Mouse (Mus musculus): ENCODE measurements at regions not wholly inside any gene's neighbourhood (a gene's known extent, or its start where the extent isn't known, plus 50 kb on each side); places are given as distances from the start of the nearest gene placed in this dataset.

DNA sequence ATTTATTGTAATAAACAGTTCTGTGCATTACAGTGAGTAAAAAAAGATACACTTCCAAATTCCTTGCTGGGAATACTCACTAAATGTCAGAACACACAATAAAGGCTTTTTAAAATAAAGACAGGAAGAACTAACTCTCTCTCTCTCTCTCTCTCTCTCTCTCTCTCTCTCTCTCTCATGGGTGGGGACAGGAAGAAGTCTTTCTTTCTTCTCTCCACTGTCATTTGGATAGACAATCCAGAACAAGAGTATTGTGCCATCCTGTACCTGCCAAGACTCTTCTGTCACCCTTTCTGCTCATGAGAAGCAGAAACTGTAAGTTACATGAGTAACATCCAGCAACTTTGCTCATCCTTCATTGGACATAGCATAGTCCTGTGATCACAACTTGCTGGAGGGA lies 154.4 kb downstream of the Nrip1 start:
- H3K36me3 ChIP-seq (ENCODE audit: control insufficient read depth, insufficient read depth, low read length): no peaks in the 10 kb centered on the region
- DNase-seq (ENCODE audit: low spot score): no peak
- no peak for TF ChIP-seq POLR2A (IDR thresholded peaks at IDR 0.05; ENCODE audit: borderline replicate concordance, extremely low read depth, insufficient read depth, insufficient read length)
- H3K4me3 ChIP-seq (replicated peaks; ENCODE audit: low read length): no peak overlapping the region
- no peak overlapping the region for H3K27ac ChIP-seq (replicated peaks; ENCODE audit: low read depth, low read length)
- H3K9ac ChIP-seq (ENCODE audit: low read depth, low read length, severe bottlenecking): no peak overlapping the region
- no peaks in the 10 kb centered on the region for H3K27me3 ChIP-seq (ENCODE audit: control insufficient read depth, insufficient read depth, low read length)
- H3K4me1 ChIP-seq (ENCODE audit: control insufficient read depth, insufficient read depth, low read length): no peaks in the 10 kb centered on the region
- no peaks in the 10 kb centered on the region for H3K9me3 ChIP-seq (ENCODE audit: control insufficient read depth, low read length)
- no peak overlapping the region for H3K4me2 ChIP-seq (replicated peaks; ENCODE audit: low read depth, low read length, severe bottlenecking)
- no peak for ATAC-seq (ENCODE audit: low FRiP score, low read depth)

DNA sequence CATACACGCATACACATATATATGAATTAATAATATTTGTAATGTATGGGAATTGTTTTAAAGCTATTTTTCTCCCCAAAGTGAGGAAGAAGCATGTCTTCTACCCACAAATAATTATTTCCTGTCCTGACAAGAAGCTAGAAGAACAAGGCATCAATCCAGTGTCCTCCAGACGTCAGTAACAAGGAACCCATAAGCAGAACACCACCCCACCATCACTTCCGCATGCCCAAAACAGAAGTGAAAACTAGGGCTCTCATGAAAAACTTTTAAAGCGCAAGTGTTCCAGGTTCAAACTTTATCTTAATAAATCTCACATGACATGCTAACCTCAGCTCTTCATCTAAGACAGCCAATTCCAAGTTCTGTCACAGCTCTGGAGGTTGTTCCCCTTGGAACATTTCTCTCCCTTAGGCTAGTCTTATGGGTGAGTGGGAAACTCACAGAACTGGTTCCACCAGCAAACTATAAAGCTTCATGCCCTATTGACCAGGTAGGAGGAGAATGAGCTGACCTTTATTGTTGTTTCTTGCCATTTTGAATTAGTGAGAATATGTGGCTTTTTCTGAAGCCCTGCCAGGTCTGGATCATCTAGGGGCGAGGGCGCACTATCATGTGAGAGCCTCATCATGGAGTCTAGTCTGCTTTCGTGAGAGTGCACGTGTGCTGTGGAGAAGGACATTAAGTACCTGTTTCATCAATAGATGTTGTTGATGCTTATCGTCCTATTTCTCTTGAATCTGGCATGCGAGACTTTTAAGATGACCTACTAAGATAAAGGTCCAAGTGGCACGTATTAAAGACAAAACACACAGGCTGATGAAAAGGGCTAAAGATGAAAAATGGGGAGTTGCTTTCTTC lies 155.1 kb downstream of the Nrip1 start:
- WGBS: 88% methylated on average over 11 of the region's 11 CpGs
- TF ChIP-seq POLR2A (IDR thresholded peaks at IDR 0.05; ENCODE audit: borderline replicate concordance, extremely low read depth, insufficient read depth, insufficient read length): no peak
- Histone ChIP-seq H3K4me1 (ENCODE audit: control insufficient read depth, insufficient read depth, low read length) (no peaks in the 10 kb centered on the region), H3K9me3 (ENCODE audit: control insufficient read depth, low read length) (no peaks in the 10 kb centered on the region), H3K36me3 (ENCODE audit: control insufficient read depth, insufficient read depth, low read length) (no peaks in the 10 kb centered on the region), H3K27ac (replicated peaks; ENCODE audit: low read depth, low read length) (no peak overlapping the region), H3K4me2 (replicated peaks; ENCODE audit: low read depth, low read length, severe bottlenecking) (no peak overlapping the region), H3K27me3 (ENCODE audit: control insufficient read depth, insufficient read depth, low read length) (no peaks in the 10 kb centered on the region), H3K4me3 (replicated peaks; ENCODE audit: low read length) (no peak overlapping the region), H3K9ac (ENCODE audit: low read depth, low read length, severe bottlenecking) (no peak overlapping the region)
- DNase-seq (ENCODE audit: low spot score) (no peak), ATAC-seq (ENCODE audit: low FRiP score, low read depth) (no peak)

DNA sequence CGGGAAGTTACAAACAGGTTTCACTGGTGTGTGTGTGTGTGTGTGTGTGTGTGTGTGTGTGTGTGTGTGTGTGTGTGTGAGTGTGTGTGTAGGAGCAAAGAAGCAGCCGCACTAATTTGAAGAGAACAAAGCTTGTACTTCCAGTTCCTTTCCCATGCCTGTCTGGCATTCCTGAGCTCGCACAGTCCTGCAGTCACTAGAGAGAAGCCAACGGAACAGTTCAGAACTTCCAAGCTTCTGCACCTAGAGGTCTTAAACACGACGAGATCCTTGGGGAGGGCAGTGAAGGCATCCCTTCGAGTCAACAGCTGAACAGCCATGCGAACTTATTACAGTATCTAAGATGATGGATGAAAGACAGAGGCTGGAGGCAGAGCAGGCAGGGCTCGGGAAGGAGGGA lies 157.4 kb downstream of the Nrip1 start:
- H3K4me2 ChIP-seq (replicated peaks; ENCODE audit: low read depth, low read length, severe bottlenecking): no peak overlapping the region

DNA sequence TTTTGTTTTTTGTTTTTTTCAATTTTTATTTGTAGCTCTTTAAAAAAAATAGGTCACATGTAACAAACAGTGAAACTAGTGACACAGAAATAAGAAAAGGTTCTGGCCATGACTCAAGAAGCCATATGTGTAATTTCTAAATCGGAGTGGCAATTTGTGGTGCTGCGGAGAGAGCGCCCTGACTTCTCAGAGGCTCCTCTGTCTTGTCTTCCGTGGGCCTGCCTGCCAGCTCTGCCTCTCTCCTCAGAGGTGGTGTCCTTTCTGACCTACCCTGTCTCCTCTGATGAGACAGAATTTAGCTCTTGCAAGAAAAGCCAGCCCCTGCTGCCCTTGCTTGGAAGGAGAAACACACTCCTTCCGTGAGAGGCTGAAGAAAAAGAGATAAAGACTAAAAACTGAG lies 158.1 kb downstream of the Nrip1 start:
- no peaks in the 10 kb centered on the region for H3K9me3 ChIP-seq (ENCODE audit: control insufficient read depth, low read length)
- H3K36me3 ChIP-seq (ENCODE audit: control insufficient read depth, insufficient read depth, low read length): no peaks in the 10 kb centered on the region
- 71% methylated on average over 5 of the region's 5 CpGs for WGBS
- no peaks in the 10 kb centered on the region for H3K4me1 ChIP-seq (ENCODE audit: control insufficient read depth, insufficient read depth, low read length)
- no peak overlapping the region for H3K4me3 ChIP-seq (replicated peaks; ENCODE audit: low read length)
- no peak overlapping the region for H3K9ac ChIP-seq (ENCODE audit: low read depth, low read length, severe bottlenecking)
- H3K27ac ChIP-seq (replicated peaks; ENCODE audit: low read depth, low read length): no peak overlapping the region
- DNase-seq (ENCODE audit: low spot score) (no peak), ATAC-seq (ENCODE audit: low FRiP score, low read depth) (no peak)
- H3K4me2 ChIP-seq (replicated peaks; ENCODE audit: low read depth, low read length, severe bottlenecking): no peak overlapping the region
- H3K27me3 ChIP-seq (ENCODE audit: control insufficient read depth, insufficient read depth, low read length): no peaks in the 10 kb centered on the region
- TF ChIP-seq POLR2A (IDR thresholded peaks at IDR 0.05; ENCODE audit: borderline replicate concordance, extremely low read depth, insufficient read depth, insufficient read length): no peak

More for the DNA sequence above, 157.4 kb downstream of the Nrip1 start:
- no peaks in the 10 kb centered on the region for H3K4me1 ChIP-seq (ENCODE audit: control insufficient read depth, insufficient read depth, low read length)
- ATAC-seq (ENCODE audit: low FRiP score, low read depth): no peak
- no peak overlapping the region for H3K27ac ChIP-seq (replicated peaks; ENCODE audit: low read depth, low read length)
- no peaks in the 10 kb centered on the region for H3K9me3 ChIP-seq (ENCODE audit: control insufficient read depth, low read length)
- peak; percentile 33 for DNase-seq (ENCODE audit: low spot score)
- H3K9ac ChIP-seq (ENCODE audit: low read depth, low read length, severe bottlenecking): no peak overlapping the region
- 31% methylated on average over 8 of the region's 9 CpGs for WGBS
- H3K27me3 ChIP-seq (ENCODE audit: control insufficient read depth, insufficient read depth, low read length): no peaks in the 10 kb centered on the region
- H3K36me3 ChIP-seq (ENCODE audit: control insufficient read depth, insufficient read depth, low read length): no peaks in the 10 kb centered on the region
- no peak overlapping the region for H3K4me3 ChIP-seq (replicated peaks; ENCODE audit: low read length)
- TF ChIP-seq POLR2A (IDR thresholded peaks at IDR 0.05; ENCODE audit: borderline replicate concordance, extremely low read depth, insufficient read depth, insufficient read length): no peak

GRCm38 (mm10) chr16:76201773-76202571 lies 171.7 kb downstream of the Nrip1 start:
- DNase-seq (ENCODE audit: low spot score): peak; percentile 40

More at GRCm38 (mm10) chr16:76201773-76202571, 171.7 kb downstream of the Nrip1 start:
- Histone ChIP-seq H3K9ac (ENCODE audit: low read depth, low read length, severe bottlenecking) (no peak overlapping the region), H3K4me3 (replicated peaks; ENCODE audit: low read length) (no peak overlapping the region), H3K9me3 (ENCODE audit: control insufficient read depth, low read length) (no peaks in the 10 kb centered on the region), H3K27me3 (ENCODE audit: control insufficient read depth, insufficient read depth, low read length) (no peaks in the 10 kb centered on the region), H3K27ac (replicated peaks; ENCODE audit: low read depth, low read length) (no peak overlapping the region), H3K4me1 (ENCODE audit: control insufficient read depth, insufficient read depth, low read length) (no peaks in the 10 kb centered on the region), H3K36me3 (ENCODE audit: control insufficient read depth, insufficient read depth, low read length) (no peaks in the 10 kb centered on the region), H3K4me2 (replicated peaks; ENCODE audit: low read depth, low read length, severe bottlenecking) (no peak overlapping the region)
- 44% methylated on average over 11 of the region's 11 CpGs for WGBS
- no peak for TF ChIP-seq POLR2A (IDR thresholded peaks at IDR 0.05; ENCODE audit: borderline replicate concordance, extremely low read depth, insufficient read depth, insufficient read length)
- no peak for ATAC-seq (ENCODE audit: low FRiP score, low read depth)

All from limb, embryonic 14.5 days (tissue).